Mouse (Mus musculus): ENCODE measurements at regions not wholly inside any gene's neighbourhood (a gene's known extent, or its start where the extent isn't known, plus 50 kb on each side); places are given as distances from the start of the nearest gene placed in this dataset.

GRCm38 (mm10) chr4:45639397-45640034 lies 107.2 kb upstream of the Shb start:
- Histone ChIP-seq H3K4me1 (ENCODE audit: control insufficient read depth, insufficient read depth, low read length) (0 out of 2 replicates have a peak, but pooled peaks cover 6% of the 10 kb centered on the region), H3K4me2 (replicated peaks; ENCODE audit: low read depth, low read length, severe bottlenecking) (no peak overlapping the region), H3K9me3 (ENCODE audit: control insufficient read depth, low read length) (no peaks in the 10 kb centered on the region), H3K9ac (ENCODE audit: low read depth, low read length, severe bottlenecking) (no peak overlapping the region), H3K27me3 (ENCODE audit: control insufficient read depth, insufficient read depth, low read length) (no peaks in the 10 kb centered on the region), H3K4me3 (replicated peaks; ENCODE audit: low read length) (no peak overlapping the region), H3K27ac (replicated peaks; ENCODE audit: low read depth, low read length) (no peak overlapping the region), H3K36me3 (ENCODE audit: control insufficient read depth, insufficient read depth, low read length) (no peaks in the 10 kb centered on the region)
- no peak for ATAC-seq (ENCODE audit: low FRiP score, low read depth)
- no peak for DNase-seq (ENCODE audit: low spot score)
- TF ChIP-seq POLR2A (IDR thresholded peaks at IDR 0.05; ENCODE audit: borderline replicate concordance, extremely low read depth, insufficient read depth, insufficient read length): no peak
- WGBS: 71% methylated on average over 12 of the region's 12 CpGs

DNA sequence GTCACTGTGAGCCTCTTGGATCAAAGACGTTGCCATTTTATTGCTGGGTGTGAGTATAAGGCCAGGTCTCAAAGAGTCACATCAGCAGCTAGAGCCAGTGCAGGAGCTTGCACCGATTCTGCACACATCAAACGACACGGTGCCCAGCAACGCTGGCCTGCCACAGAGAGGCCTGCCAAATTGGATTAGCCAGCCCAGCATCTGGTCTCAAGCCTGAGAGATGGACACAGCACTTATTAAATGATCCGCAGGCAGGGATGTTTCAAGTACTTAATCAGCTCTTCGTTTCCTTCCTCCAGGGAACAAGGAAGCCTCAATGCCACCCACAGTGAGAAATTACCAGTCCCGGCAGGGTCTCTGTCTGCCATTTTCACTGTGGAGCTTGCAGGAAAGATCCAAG lies 106.1 kb upstream of the Shb start:
- DNase-seq (ENCODE audit: low spot score) (no peak), ATAC-seq (ENCODE audit: low FRiP score, low read depth) (no peak)
- Histone ChIP-seq H3K4me3 (replicated peaks; ENCODE audit: low read length) (no peak overlapping the region), H3K9ac (ENCODE audit: low read depth, low read length, severe bottlenecking) (no peak overlapping the region), H3K4me1 (ENCODE audit: control insufficient read depth, insufficient read depth, low read length) (0 out of 2 replicates have a peak, but pooled peaks cover 6% of the 10 kb centered on the region), H3K4me2 (replicated peaks; ENCODE audit: low read depth, low read length, severe bottlenecking) (no peak overlapping the region), H3K9me3 (ENCODE audit: control insufficient read depth, low read length) (no peaks in the 10 kb centered on the region), H3K36me3 (ENCODE audit: control insufficient read depth, insufficient read depth, low read length) (no peaks in the 10 kb centered on the region), H3K27me3 (ENCODE audit: control insufficient read depth, insufficient read depth, low read length) (no peaks in the 10 kb centered on the region), H3K27ac (replicated peaks; ENCODE audit: low read depth, low read length) (no peak overlapping the region)
- WGBS: 44% methylated on average over 8 of the region's 8 CpGs
- TF ChIP-seq POLR2A (IDR thresholded peaks at IDR 0.05; ENCODE audit: borderline replicate concordance, extremely low read depth, insufficient read depth, insufficient read length): no peak

DNA sequence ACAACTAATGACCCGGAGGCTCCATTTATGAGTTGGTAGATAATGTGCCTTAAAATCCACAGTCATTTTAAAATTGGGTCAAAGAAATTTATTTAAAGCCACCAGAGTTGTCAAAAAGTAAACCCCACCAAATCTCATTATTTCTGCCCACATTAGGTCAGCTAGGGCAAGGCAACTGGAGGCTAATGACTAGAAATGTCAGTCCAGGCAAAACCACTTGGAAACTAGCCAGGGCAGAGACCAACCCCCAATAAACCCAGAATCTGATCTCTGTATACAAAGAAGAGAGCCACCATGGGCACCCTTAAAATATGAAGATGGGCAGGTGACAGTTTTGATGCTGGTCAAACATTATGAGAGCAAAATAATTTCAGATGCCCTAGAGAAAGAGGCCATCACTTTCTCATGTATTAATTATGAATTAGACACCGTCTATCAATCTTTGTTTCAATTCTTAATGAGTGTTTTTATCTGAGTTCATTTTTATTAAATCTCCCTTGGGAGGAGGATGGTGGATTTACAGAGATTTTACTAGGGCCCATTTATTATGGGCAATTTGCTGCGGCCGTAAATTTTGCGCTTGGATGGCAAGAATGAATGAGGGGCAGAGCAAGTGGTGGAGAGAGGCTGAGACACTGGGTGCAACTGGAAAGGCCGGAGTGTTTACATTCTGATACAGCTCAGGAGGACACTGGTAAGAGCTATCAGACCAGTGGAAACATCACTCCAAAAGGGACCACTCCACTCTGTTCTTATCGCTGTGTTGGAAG lies 99.2 kb upstream of the Shb start:
- 43% methylated on average over 7 of the region's 7 CpGs for WGBS
- ATAC-seq (ENCODE audit: low FRiP score, low read depth): no peak

DNA sequence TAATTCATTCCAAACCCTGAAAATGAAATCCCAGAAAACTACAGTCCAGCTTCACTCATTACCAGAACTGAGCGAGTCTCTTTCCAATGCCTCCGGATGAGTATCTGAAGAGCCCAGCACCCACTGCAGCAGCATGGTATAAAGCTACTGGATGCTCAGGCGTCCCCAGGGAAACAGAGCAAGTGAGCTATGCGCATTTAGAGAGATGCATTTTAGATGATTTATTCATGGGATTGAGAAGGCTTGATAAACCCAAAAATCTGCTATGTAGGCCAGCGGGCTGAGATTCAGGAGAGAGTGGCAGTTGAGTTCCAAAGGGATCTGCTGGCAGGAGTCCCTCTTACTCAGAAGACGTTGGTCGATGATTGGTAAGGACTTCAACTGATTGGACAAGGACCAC lies 93.4 kb upstream of the Shb start:
- Histone ChIP-seq H3K4me2 (replicated peaks; ENCODE audit: low read depth, low read length, severe bottlenecking) (no peak overlapping the region), H3K36me3 (ENCODE audit: control insufficient read depth, insufficient read depth, low read length) (no peaks in the 10 kb centered on the region), H3K4me1 (ENCODE audit: control insufficient read depth, insufficient read depth, low read length) (no peaks in the 10 kb centered on the region), H3K27me3 (ENCODE audit: control insufficient read depth, insufficient read depth, low read length) (no peaks in the 10 kb centered on the region), H3K27ac (replicated peaks; ENCODE audit: low read depth, low read length) (no peak overlapping the region), H3K4me3 (replicated peaks; ENCODE audit: low read length) (no peak overlapping the region), H3K9me3 (ENCODE audit: control insufficient read depth, low read length) (peaks cover 3% of the 10 kb centered on the region; the same call in 1 of the 2 replicates), H3K9ac (ENCODE audit: low read depth, low read length, severe bottlenecking) (no peak overlapping the region)
- no peak for ATAC-seq (ENCODE audit: low FRiP score, low read depth)
- no peak for TF ChIP-seq POLR2A (IDR thresholded peaks at IDR 0.05; ENCODE audit: borderline replicate concordance, extremely low read depth, insufficient read depth, insufficient read length)
- WGBS: 94% methylated on average over 7 of the region's 7 CpGs
- no peak for DNase-seq (ENCODE audit: low spot score)

More for the DNA sequence above, 99.2 kb upstream of the Shb start:
- no peak for DNase-seq (ENCODE audit: low spot score)
- TF ChIP-seq POLR2A (IDR thresholded peaks at IDR 0.05; ENCODE audit: borderline replicate concordance, extremely low read depth, insufficient read depth, insufficient read length): no peak
- H3K27me3 ChIP-seq (ENCODE audit: control insufficient read depth, insufficient read depth, low read length): no peaks in the 10 kb centered on the region
- no peaks in the 10 kb centered on the region for H3K36me3 ChIP-seq (ENCODE audit: control insufficient read depth, insufficient read depth, low read length)
- H3K27ac ChIP-seq (replicated peaks; ENCODE audit: low read depth, low read length): no peak overlapping the region
- peaks cover 3% of the 10 kb centered on the region; the same call in 1 of the 2 replicates for H3K4me1 ChIP-seq (ENCODE audit: control insufficient read depth, insufficient read depth, low read length)
- H3K4me3 ChIP-seq (replicated peaks; ENCODE audit: low read length): no peak overlapping the region
- H3K9me3 ChIP-seq (ENCODE audit: control insufficient read depth, low read length): no peaks in the 10 kb centered on the region
- H3K9ac ChIP-seq (ENCODE audit: low read depth, low read length, severe bottlenecking): no peak overlapping the region
- no peak overlapping the region for H3K4me2 ChIP-seq (replicated peaks; ENCODE audit: low read depth, low read length, severe bottlenecking)

DNA sequence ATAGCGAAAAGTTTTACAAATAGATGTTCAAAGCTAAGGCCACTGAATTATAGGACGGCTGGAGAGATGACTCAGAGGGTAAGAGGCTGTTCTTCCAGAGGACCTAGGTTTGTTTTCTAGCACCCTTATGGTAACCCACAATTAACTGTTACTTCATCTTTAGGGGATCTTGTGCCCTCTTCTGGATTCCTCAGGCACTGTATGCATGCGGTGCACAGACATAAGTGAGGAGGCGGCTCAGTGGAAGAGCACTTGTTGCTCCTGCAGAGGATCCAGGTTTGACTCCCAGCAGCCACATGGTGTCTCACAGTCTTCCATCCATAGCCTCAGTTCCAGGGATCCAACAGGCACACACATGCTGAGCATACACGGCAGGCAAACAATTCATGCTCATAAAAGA lies 89.7 kb upstream of the Shb start:
- Histone ChIP-seq H3K27me3 (ENCODE audit: control insufficient read depth, insufficient read depth, low read length) (no peaks in the 10 kb centered on the region), H3K9me3 (ENCODE audit: control insufficient read depth, low read length) (peaks cover 3% of the 10 kb centered on the region; the same call in 1 of the 2 replicates), H3K36me3 (ENCODE audit: control insufficient read depth, insufficient read depth, low read length) (no peaks in the 10 kb centered on the region), H3K9ac (ENCODE audit: low read depth, low read length, severe bottlenecking) (no peak overlapping the region), H3K4me3 (replicated peaks; ENCODE audit: low read length) (no peak overlapping the region), H3K4me1 (ENCODE audit: control insufficient read depth, insufficient read depth, low read length) (no peaks in the 10 kb centered on the region), H3K27ac (replicated peaks; ENCODE audit: low read depth, low read length) (no peak overlapping the region), H3K4me2 (replicated peaks; ENCODE audit: low read depth, low read length, severe bottlenecking) (no peak overlapping the region)
- WGBS: 87% methylated on average over 5 of the region's 5 CpGs
- DNase-seq (ENCODE audit: low spot score) (no peak), ATAC-seq (ENCODE audit: low FRiP score, low read depth) (no peak)
- TF ChIP-seq POLR2A (IDR thresholded peaks at IDR 0.05; ENCODE audit: borderline replicate concordance, extremely low read depth, insufficient read depth, insufficient read length): no peak
